Mouse (Mus musculus) ES-E14 (cell line): ENCODE measurements at regions not wholly inside any gene's neighbourhood (a gene's known extent, or its start where the extent isn't known, plus 50 kb on each side); places are given as distances from the start of the nearest gene placed in this dataset.
"Not testable (repeated sequence)": the region's sequence is repeated elsewhere in the genome, so short reads cannot be mapped to it uniquely, and the experiment has no call there.

ENCODE experiments used
- MAFK ChIP-seq: IDR thresholded peaks from 2 replicates; pipeline ENCODE4 v1.6.1; 2014; ENCODE audit warnings: mild to moderate bottlenecking, low read depth, low read length, inconsistent platforms; ENCODE audit not compliant: insufficient read depth
- ZC3H11A ChIP-seq: IDR thresholded peaks from 2 replicates; pipeline ENCODE4 v1.6.1; 2012; ENCODE audit warnings: low read depth, mild to moderate bottlenecking, inconsistent platforms, low read length, borderline replicate concordance
- ZNF384 ChIP-seq: IDR thresholded peaks from 2 replicates; pipeline ENCODE4 v1.6.1; 2012; ENCODE audit warnings: low read depth, low read length, inconsistent platforms

- TF ChIP-seq ZC3H11A, MAFK, ZNF384: not testable (repeated sequence)
Measured at GRCm38 (mm10) chr3:18580911-18581626, 632.9 kb downstream of the Cypt12 start.
